Mouse (Mus musculus): ENCODE data around the gene BC052040. TPM values are rescaled to one million over a fixed set of nuclear protein-coding genes. Genes with fewer than 3 reads are reported as not detected.

The BC052040 gene
- total RNA-seq, 1 experiment: 7.9 TPM

- H3K4me1 ChIP-seq (ENCODE audit: control insufficient read depth in 2 of 2, insufficient read depth in 2 of 2, low read length in 2 of 2, poor library complexity in 1 of 2): peaks cover 0 to 3% of the 10 kb centered on the region in 2 experiments; a peak in 1 of 4 replicates
- in situ Hi-C loops (cut with MboI; ENCODE audit: low sequenced_read_pairs in 2 of 2, unreplicated experiment in 2 of 2): no loop called here
- no peak for DNase-seq (ENCODE audit: low read depth, low spot score)
- H3K9ac ChIP-seq (ENCODE audit: insufficient read depth, low read depth, low read length, poor library complexity, severe bottlenecking): no peak overlapping the region
- H3K9me3 ChIP-seq (ENCODE audit: control insufficient read depth, insufficient read depth, low read depth, low read length): no peaks in the 10 kb centered on the region
- no peak for TF ChIP-seq ZNF384 (IDR thresholded peaks at IDR 0.05; ENCODE audit: low read depth, low read length)
- TF ChIP-seq MAFK (IDR thresholded peaks at IDR 0.05; ENCODE audit: insufficient read depth, low read depth, low read length): no peak
- no peak for TF ChIP-seq ZC3H11A (IDR thresholded peaks at IDR 0.05; ENCODE audit: borderline replicate concordance, low read depth, low read length)
- no peak for TF ChIP-seq HCFC1 (IDR thresholded peaks at IDR 0.05; ENCODE audit: borderline replicate concordance, insufficient read depth, low read length)
- no peak for TF ChIP-seq CHD2 (IDR thresholded peaks at IDR 0.05; ENCODE audit: low read depth, low read length)
- no peak overlapping the region for H3K4me3 ChIP-seq (ENCODE audit: insufficient read depth in 1 of 2, low read depth in 1 of 2, low read length in 2 of 2, poor library complexity in 1 of 2, severe bottlenecking in 1 of 2)
- no peak overlapping the region for H3K27ac ChIP-seq (ENCODE audit: insufficient read depth, low read depth, low read length, poor library complexity, severe bottlenecking)
- H3K36me3 ChIP-seq (ENCODE audit: control insufficient read depth, insufficient read depth, low read length, poor library complexity, severe bottlenecking): peaks cover 2% of the 10 kb centered on the region
Observed at GRCm38 (mm10) chr2:115660213-115661120, 79.0 kb downstream of the BC052040 start.

GRCm38 (mm10) chr2:115667516-115667915 is 86.0 kb downstream of the BC052040 start:
- no peak overlapping the region for H3K9ac ChIP-seq (ENCODE audit: insufficient read depth, low read depth, low read length, poor library complexity, severe bottlenecking)
- peaks cover 3% of the 10 kb centered on the region; the same call in 1 of the 2 replicates for H3K36me3 ChIP-seq (ENCODE audit: control insufficient read depth, insufficient read depth, low read length, poor library complexity, severe bottlenecking)
- in situ Hi-C loops (cut with MboI; ENCODE audit: low sequenced_read_pairs in 2 of 2, unreplicated experiment in 2 of 2): no loop called here
- DNase-seq (ENCODE audit: low read depth, low spot score): no peak
- H3K9me3 ChIP-seq (ENCODE audit: control insufficient read depth, insufficient read depth, low read depth, low read length): no peaks in the 10 kb centered on the region
- H3K4me3 ChIP-seq (ENCODE audit: insufficient read depth in 1 of 2, low read depth in 1 of 2, low read length in 2 of 2, poor library complexity in 1 of 2, severe bottlenecking in 1 of 2): no peak overlapping the region
- no peak overlapping the region for H3K27ac ChIP-seq (ENCODE audit: insufficient read depth, low read depth, low read length, poor library complexity, severe bottlenecking)
- no peak for TF ChIP-seq CHD2 (IDR thresholded peaks at IDR 0.05; ENCODE audit: low read depth, low read length)
- TF ChIP-seq HCFC1 (IDR thresholded peaks at IDR 0.05; ENCODE audit: borderline replicate concordance, insufficient read depth, low read length): no peak
- no peak for TF ChIP-seq MAFK (IDR thresholded peaks at IDR 0.05; ENCODE audit: insufficient read depth, low read depth, low read length)
- TF ChIP-seq ZC3H11A (IDR thresholded peaks at IDR 0.05; ENCODE audit: borderline replicate concordance, low read depth, low read length): no peak
- H3K4me1 ChIP-seq (ENCODE audit: control insufficient read depth in 2 of 2, insufficient read depth in 2 of 2, low read length in 2 of 2, poor library complexity in 1 of 2): no peaks in the 10 kb centered on the region

GRCm38 (mm10) chr2:115673054-115673660 is 91.6 kb downstream of the BC052040 start:
- peaks cover 0 to under 1% of the 10 kb centered on the region in 2 experiments; a peak in 1 of 4 replicates for H3K4me1 ChIP-seq (ENCODE audit: control insufficient read depth in 2 of 2, insufficient read depth in 2 of 2, low read length in 2 of 2, poor library complexity in 1 of 2)
- no peak for DNase-seq (ENCODE audit: low read depth, low spot score)
- in situ Hi-C loops (cut with MboI; ENCODE audit: low sequenced_read_pairs in 2 of 2, unreplicated experiment in 2 of 2): no loop called here

GRCm38 (mm10) chr2:115678786-115679185 is 97.3 kb downstream of the BC052040 start:
- peak; percentile 16 for DNase-seq (ENCODE audit: low read depth, low spot score)
- H3K9ac ChIP-seq (ENCODE audit: insufficient read depth, low read depth, low read length, poor library complexity, severe bottlenecking): no peak overlapping the region
- H3K27ac ChIP-seq (ENCODE audit: insufficient read depth, low read depth, low read length, poor library complexity, severe bottlenecking): peak overlapping the region; percentile 4; the same call in 1 of the 2 replicates
- peaks cover 0 to 8% of the 10 kb centered on the region in 2 experiments; a peak in 1 of 4 replicates for H3K4me1 ChIP-seq (ENCODE audit: control insufficient read depth in 2 of 2, insufficient read depth in 2 of 2, low read length in 2 of 2, poor library complexity in 1 of 2)
- no peak for TF ChIP-seq MAFK (IDR thresholded peaks at IDR 0.05; ENCODE audit: insufficient read depth, low read depth, low read length)
- no peak for TF ChIP-seq ZC3H11A (IDR thresholded peaks at IDR 0.05; ENCODE audit: borderline replicate concordance, low read depth, low read length)
- no peak for TF ChIP-seq CHD2 (IDR thresholded peaks at IDR 0.05; ENCODE audit: low read depth, low read length)
- TF ChIP-seq ZNF384 (IDR thresholded peaks at IDR 0.05; ENCODE audit: low read depth, low read length): no peak
- TF ChIP-seq HCFC1 (IDR thresholded peaks at IDR 0.05; ENCODE audit: borderline replicate concordance, insufficient read depth, low read length): no peak
- no peaks in the 10 kb centered on the region for H3K36me3 ChIP-seq (ENCODE audit: control insufficient read depth, insufficient read depth, low read length, poor library complexity, severe bottlenecking)
- in situ Hi-C loops (cut with MboI; ENCODE audit: low sequenced_read_pairs in 2 of 2, unreplicated experiment in 2 of 2): no loop called here
- H3K4me3 ChIP-seq (ENCODE audit: insufficient read depth in 1 of 2, low read depth in 1 of 2, low read length in 2 of 2, poor library complexity in 1 of 2, severe bottlenecking in 1 of 2): no peak overlapping the region
- no peaks in the 10 kb centered on the region for H3K9me3 ChIP-seq (ENCODE audit: control insufficient read depth, insufficient read depth, low read depth, low read length)

More at GRCm38 (mm10) chr2:115673054-115673660, 91.6 kb downstream of the BC052040 start:
- Histone ChIP-seq H3K9me3 (ENCODE audit: control insufficient read depth, insufficient read depth, low read depth, low read length) (no peaks in the 10 kb centered on the region), H3K4me3 (ENCODE audit: insufficient read depth in 1 of 2, low read depth in 1 of 2, low read length in 2 of 2, poor library complexity in 1 of 2, severe bottlenecking in 1 of 2) (no peak overlapping the region), H3K36me3 (ENCODE audit: control insufficient read depth, insufficient read depth, low read length, poor library complexity, severe bottlenecking) (no peaks in the 10 kb centered on the region), H3K27ac (ENCODE audit: insufficient read depth, low read depth, low read length, poor library complexity, severe bottlenecking) (no peak overlapping the region), H3K9ac (ENCODE audit: insufficient read depth, low read depth, low read length, poor library complexity, severe bottlenecking) (no peak overlapping the region)
- TF ChIP-seq HCFC1 (IDR thresholded peaks at IDR 0.05; ENCODE audit: borderline replicate concordance, insufficient read depth, low read length): no peak
- no peak for TF ChIP-seq ZNF384 (IDR thresholded peaks at IDR 0.05; ENCODE audit: low read depth, low read length)
- no peak for TF ChIP-seq ZC3H11A (IDR thresholded peaks at IDR 0.05; ENCODE audit: borderline replicate concordance, low read depth, low read length)
- TF ChIP-seq CHD2 (IDR thresholded peaks at IDR 0.05; ENCODE audit: low read depth, low read length): no peak
- TF ChIP-seq MAFK (IDR thresholded peaks at IDR 0.05; ENCODE audit: insufficient read depth, low read depth, low read length): no peak
